Comparison of ENCODE assay signal across 14 mouse cellular contexts in the genomic region with DNA sequence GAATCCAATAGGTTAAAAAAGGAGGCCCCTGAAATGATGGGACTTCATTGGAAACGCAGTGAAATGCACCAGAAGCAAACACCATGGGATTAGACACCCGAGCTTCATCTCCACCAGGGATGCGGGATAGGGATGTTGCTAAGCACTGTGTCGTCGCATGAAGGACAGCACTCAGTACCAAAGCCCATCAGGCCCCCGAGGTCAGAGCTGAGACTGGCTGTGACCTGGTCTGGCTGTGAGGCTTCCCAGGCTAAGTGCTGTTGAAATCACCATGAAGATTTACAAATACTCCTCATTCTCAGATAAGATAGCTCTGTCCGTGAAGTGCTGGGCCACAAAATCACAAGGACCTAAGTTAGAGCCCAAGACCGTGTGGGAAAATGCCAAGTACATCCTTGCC.
"Had no signal": no experiment of that assay in that cellular context is flagged by ENCODE, and none has a peak within 500 bp of the region (broad histone marks: within the 10 kb centered on the region; RNA-seq: fewer than 3 reads in every experiment).

No protein-coding gene starts in this region.

- H3K27ac ChIP-seq: hindbrain, embryonic 15.5 days; kidney, postnatal 0 days; limb, embryonic 12.5 days; liver, embryonic 13.5 days; midbrain, embryonic 13.5 days; stomach, postnatal 0 days had no signal

- H3K27me3 ChIP-seq: hindbrain, embryonic 15.5 days; limb, embryonic 12.5 days; liver, embryonic 13.5 days; midbrain, embryonic 13.5 days had no signal

- DNase-seq: kidney, adult 11 months; kidney, adult 9 months; kidney, postnatal 36 days; layer of hippocampus, adult 9-11 months; liver, embryonic 13.5 days; lung, adult 18-20 months; right cerebral cortex, postnatal 14 days; thymus, adult 2 months; thymus, postnatal 25 days had no signal

- ATAC-seq: midbrain, embryonic 13.5 days had no signal

- H3K4me2 ChIP-seq: hindbrain, embryonic 15.5 days; limb, embryonic 12.5 days; liver, embryonic 13.5 days; midbrain, embryonic 13.5 days had no signal

- H3K36me3 ChIP-seq: hindbrain, embryonic 15.5 days; limb, embryonic 12.5 days; liver, embryonic 13.5 days; midbrain, embryonic 13.5 days had no signal

- H3K4me3 ChIP-seq: hindbrain, embryonic 15.5 days; limb, embryonic 12.5 days; liver, embryonic 13.5 days; midbrain, embryonic 13.5 days had no signal

- H3K9ac ChIP-seq: hindbrain, embryonic 15.5 days; limb, embryonic 12.5 days; liver, embryonic 13.5 days; midbrain, embryonic 13.5 days had no signal

- H3K4me1 ChIP-seq: hindbrain, embryonic 15.5 days; liver, embryonic 13.5 days; midbrain, embryonic 13.5 days had no signal

- H3K9me3 ChIP-seq: hindbrain, embryonic 15.5 days; limb, embryonic 12.5 days; liver, embryonic 13.5 days; midbrain, embryonic 13.5 days had no signal
